Mouse (Mus musculus): Measurements from ENCODE around the gene Abhd2. TPM values are rescaled to one million over a fixed set of nuclear protein-coding genes. Genes with fewer than 3 reads are reported as not detected.

Gene Abhd2
- polyA plus RNA-seq, 1 experiment, result 13.6 TPM

GRCm38 (mm10) chr7:79398426-79398825 is 125.4 kb downstream of the Abhd2 start:
- TF ChIP-seq CTCF (IDR thresholded peaks at IDR 0.05; ENCODE audit: control insufficient read depth, insufficient read depth, low read length), result no peak
- no peak for TF ChIP-seq POLR2A (IDR thresholded peaks at IDR 0.05; ENCODE audit: borderline replicate concordance, control insufficient read depth, low read depth, low read length)
- Histone ChIP-seq H3K4me1 (ENCODE audit: control insufficient read depth, insufficient read depth, low read length) (no peaks in the 10 kb centered on the region), H3K4me3 (replicated peaks; ENCODE audit: control insufficient read depth, low read depth, low read length) (no peak overlapping the region), H3K27ac (ENCODE audit: control insufficient read depth, insufficient read depth, low read depth, low read length, poor library complexity) (no peak overlapping the region)
- WGBS, result 80% methylated on average over 8 of the region's 8 CpGs

GRCm38 (mm10) chr7:79398971-79399370 is 126.0 kb downstream of the Abhd2 start:
- 94% methylated on average over 12 of the region's 12 CpGs for WGBS
- Histone ChIP-seq H3K4me1 (ENCODE audit: control insufficient read depth, insufficient read depth, low read length) (no peaks in the 10 kb centered on the region), H3K4me3 (replicated peaks; ENCODE audit: control insufficient read depth, low read depth, low read length) (no peak overlapping the region), H3K27ac (ENCODE audit: control insufficient read depth, insufficient read depth, low read depth, low read length, poor library complexity) (no peak overlapping the region)
- TF ChIP-seq POLR2A (IDR thresholded peaks at IDR 0.05; ENCODE audit: borderline replicate concordance, control insufficient read depth, low read depth, low read length), result no peak
- no peak for TF ChIP-seq CTCF (IDR thresholded peaks at IDR 0.05; ENCODE audit: control insufficient read depth, insufficient read depth, low read length)

- no peaks in the 10 kb centered on the region for H3K4me1 ChIP-seq (ENCODE audit: control insufficient read depth, insufficient read depth, low read length)
- no peak overlapping the region for H3K4me3 ChIP-seq (replicated peaks; ENCODE audit: control insufficient read depth, low read depth, low read length)
- no peak overlapping the region for H3K27ac ChIP-seq (ENCODE audit: control insufficient read depth, insufficient read depth, low read depth, low read length, poor library complexity)
- 80% methylated on average over 3 of the region's 3 CpGs for WGBS
- TF ChIP-seq POLR2A (IDR thresholded peaks at IDR 0.05; ENCODE audit: borderline replicate concordance, control insufficient read depth, low read depth, low read length) (no peak), CTCF (IDR thresholded peaks at IDR 0.05; ENCODE audit: control insufficient read depth, insufficient read depth, low read length) (no peak)
These were observed 127.3 kb downstream of the Abhd2 start for GRCm38 (mm10) chr7:79400296-79400695.

GRCm38 (mm10) chr7:79414449-79415375 is 141.7 kb downstream of the Abhd2 start:
- H3K27ac ChIP-seq (ENCODE audit: control insufficient read depth, insufficient read depth, low read depth, low read length, poor library complexity), result no peak overlapping the region
- no peak overlapping the region for H3K4me3 ChIP-seq (replicated peaks; ENCODE audit: control insufficient read depth, low read depth, low read length)
- H3K4me1 ChIP-seq (ENCODE audit: control insufficient read depth, insufficient read depth, low read length), result no peaks in the 10 kb centered on the region
- TF ChIP-seq CTCF (IDR thresholded peaks at IDR 0.05; ENCODE audit: control insufficient read depth, insufficient read depth, low read length), result no peak
- TF ChIP-seq POLR2A (IDR thresholded peaks at IDR 0.05; ENCODE audit: borderline replicate concordance, control insufficient read depth, low read depth, low read length), result no peak
- WGBS, result 94% methylated on average over 18 of the region's 18 CpGs

Other genes with a start within 250 kb of the Abhd2 start
- not detected in 2 replicates for gene Acan, start 219.7 kb upstream of the Abhd2 start, polyA plus RNA-seq (2011; ENCODE audit: insufficient read depth, insufficient read length, low replicate concordance, missing spikeins)
- gene Hapln3, start 142.2 kb upstream of the Abhd2 start, polyA plus RNA-seq (2011; ENCODE audit: insufficient read depth, insufficient read length, low replicate concordance, missing spikeins), result not detected in 2 replicates
- gene Mfge8, start 124.1 kb upstream of the Abhd2 start, polyA plus RNA-seq (2011; ENCODE audit: insufficient read depth, insufficient read length, low replicate concordance, missing spikeins), result 6.2 and 10.9 TPM in 2 replicates
- not detected in 2 replicates for gene Rlbp1, start 113.8 kb downstream of the Abhd2 start, polyA plus RNA-seq (2011; ENCODE audit: insufficient read depth, insufficient read length, low replicate concordance, missing spikeins)
- 8.5 and 10.3 TPM in 2 replicates for gene Fanci, start 118.7 kb downstream of the Abhd2 start, polyA plus RNA-seq (2011; ENCODE audit: insufficient read depth, insufficient read length, low replicate concordance, missing spikeins)
- gene Polg, start 193.2 kb downstream of the Abhd2 start, polyA plus RNA-seq (2011; ENCODE audit: insufficient read depth, insufficient read length, low replicate concordance, missing spikeins), result 74.2 and 180 TPM in 2 replicates

All from bone marrow, adult 2 months (tissue).